Mouse (Mus musculus) layer of hippocampus, adult 9-11 months (tissue): Measurements from ENCODE around the gene Trdmt1.

ENCODE experiments used
- DNase-seq: peaks from one replicate; pipeline ENCODE4 v3.0.0; 2022

Trdmt1 gene

DNA sequence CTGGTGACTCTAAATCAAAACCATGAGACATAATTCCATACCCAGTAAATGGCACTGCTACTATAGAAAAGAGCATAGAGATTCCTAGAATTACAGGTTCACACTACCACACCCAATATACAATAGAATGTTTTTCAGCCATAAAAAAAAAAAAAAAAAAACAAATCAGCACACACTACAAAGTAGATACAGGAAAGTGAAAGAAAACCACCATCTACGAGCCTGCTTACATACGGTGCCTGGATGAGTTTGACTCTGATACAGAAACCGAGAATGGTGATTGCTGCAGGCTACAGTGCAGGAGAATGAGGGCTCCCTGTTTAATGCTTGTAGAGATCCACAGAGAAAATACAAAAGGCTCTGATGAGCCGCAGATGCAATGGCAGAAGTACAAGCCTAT lies 51.5 kb downstream of the Trdmt1 start:
- DNase-seq: no peak

DNA sequence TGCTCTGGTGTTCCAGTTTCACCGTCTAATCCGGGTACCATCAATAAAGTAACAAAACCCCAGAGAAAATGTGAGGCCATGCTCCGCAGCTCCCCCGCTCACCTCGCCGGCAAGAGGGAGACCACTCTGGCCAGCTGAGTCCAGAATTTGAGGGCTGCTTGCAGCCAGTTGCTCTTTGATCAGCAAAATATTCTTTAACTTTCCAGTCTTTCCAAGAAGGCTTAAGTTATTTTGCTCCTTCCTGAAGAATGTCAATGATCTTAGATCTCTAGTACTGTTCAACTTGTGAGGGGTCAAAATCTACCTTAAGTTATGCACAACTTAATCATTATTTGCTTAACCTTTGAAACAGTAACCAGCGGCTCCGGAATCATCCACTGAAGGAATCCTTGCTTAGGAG lies 52.7 kb downstream of the Trdmt1 start, which contains the start of gene Cubn:
Gene Cubn, minus strand, starts transcription at position 80 of the 400 bp plus-strand sequence.
- DNase-seq: no peak

- DNase-seq: no peak
Measured at GRCm38 (mm10) chr2:13490480-13490879, 54.0 kb downstream of the Trdmt1 start.

DNA sequence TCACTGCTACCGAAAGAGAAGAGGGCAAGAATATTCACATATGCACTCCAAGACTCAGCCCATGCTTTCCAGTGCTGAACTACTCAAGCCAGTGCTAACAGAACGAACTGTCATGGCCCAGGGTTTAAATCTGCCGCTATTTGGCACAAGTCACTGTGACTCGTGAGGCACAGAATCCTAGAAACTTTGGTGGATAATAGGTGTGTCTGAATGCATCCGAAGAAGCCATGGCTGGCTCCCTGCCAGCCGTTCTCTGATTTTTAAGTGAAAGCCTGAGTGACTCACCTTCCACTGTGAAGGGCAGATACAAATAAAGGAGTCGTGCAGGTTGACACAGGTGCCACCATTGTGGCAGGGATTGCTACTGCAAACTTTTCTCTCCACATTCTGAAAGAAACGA lies 58.0 kb downstream of the Trdmt1 start:
- DNase-seq: no peak

GRCm38 (mm10) chr2:13484566-13484965 lies 59.9 kb downstream of the Trdmt1 start:
- DNase-seq: no peak

DNA sequence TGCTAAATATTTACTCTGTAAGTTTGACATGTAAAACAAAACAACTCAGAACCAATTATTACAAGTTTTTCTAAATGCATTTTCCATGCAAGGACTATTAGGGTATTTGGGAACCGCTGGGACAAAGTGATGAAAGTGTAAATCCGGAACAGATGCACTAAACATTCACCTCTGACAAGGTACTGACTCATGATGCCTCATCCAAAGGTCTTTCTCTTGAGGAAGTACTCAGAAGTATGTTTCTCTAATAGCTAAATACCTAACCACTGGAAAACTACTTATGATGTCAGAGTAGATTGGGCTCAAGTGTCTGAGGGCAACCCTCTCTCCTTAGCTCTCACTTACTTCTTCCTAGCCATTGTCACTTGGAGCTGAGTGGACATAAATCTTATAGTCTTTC lies 63.7 kb downstream of the Trdmt1 start:
- no peak for DNase-seq

DNA sequence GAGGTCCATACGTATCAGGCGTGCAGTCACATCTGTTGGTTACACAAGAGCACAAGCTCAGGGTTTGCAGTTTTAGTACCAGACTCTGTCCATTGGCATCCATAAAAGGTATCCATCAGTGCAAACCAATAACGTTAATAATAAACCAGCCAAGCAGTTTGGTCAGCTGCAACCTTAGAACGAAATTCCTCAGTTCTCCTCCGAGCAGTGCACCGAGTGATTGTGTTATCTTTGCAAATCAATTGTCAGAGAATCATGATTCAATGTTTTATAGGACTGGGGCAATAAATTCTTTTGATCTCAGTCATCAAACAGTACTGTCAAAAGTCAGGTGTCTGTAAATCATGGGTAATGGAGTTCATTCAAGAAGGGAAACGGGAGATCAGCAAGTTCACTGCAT lies 65.3 kb downstream of the Trdmt1 start:
- DNase-seq: no peak

- DNase-seq: no peak
Measured at GRCm38 (mm10) chr2:13470108-13470507, 74.4 kb downstream of the Trdmt1 start.

DNA sequence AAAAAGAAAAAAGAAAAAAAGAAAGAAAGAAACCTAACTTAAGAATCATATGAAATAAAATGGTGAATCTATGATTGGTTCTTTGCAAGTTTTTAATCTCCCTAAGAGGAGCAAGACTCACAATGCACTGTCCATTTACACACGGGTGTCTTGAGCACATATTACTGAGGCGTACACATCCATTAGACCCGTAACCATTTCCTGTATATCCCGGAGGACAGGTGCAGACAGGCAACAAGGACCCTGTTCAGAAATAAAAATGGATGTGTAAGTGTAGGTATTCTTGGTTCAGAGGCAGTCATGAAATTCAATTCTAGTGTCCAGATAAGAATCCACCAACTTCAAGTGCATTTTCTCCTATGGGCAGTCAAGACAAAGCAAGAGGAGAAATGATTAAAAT lies 74.8 kb downstream of the Trdmt1 start:
- no peak for DNase-seq

DNA sequence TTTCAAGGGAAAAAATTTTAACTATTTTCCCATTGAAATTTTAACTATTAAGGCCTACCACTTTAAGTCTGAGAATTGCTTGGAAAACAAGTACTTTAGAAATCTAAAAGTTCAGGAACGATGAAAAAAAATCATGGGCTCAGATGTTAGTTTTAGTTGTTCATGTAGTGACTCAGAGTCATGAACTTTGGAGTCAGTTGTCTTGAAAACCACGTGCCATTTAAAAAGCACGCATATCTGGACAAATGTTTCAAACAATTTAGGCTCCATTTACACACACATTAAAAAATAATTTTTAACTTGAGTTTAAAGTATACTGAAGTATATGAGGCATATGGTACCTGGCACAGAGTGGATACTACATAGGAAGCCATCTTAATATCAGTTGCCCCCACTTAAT lies 77.8 kb downstream of the Trdmt1 start:
- no peak for DNase-seq
